Mouse (Mus musculus) heart, postnatal 10 days (tissue): ENCODE measurements around the gene Sap25. TPM values are rescaled to one million over a fixed set of nuclear protein-coding genes. Genes with fewer than 3 reads are reported as not detected.
"Not testable (repeated sequence)": the region's sequence is repeated elsewhere in the genome, so short reads cannot be mapped to it uniquely, and the experiment has no call there.

ENCODE experiments used
- DNase-seq, 2 experiments: peaks; one replicate each; pipeline ENCODE4 v3.0.0; 2021
- intact Hi-C: fragments of 180-260 bp; cut with DNase I; formaldehyde crosslinking; loops from one replicate; pipeline ENCODE4 v1.15.1; 2025
- total RNA-seq, 2 experiments: library from RNA; stranded (reverse); gene quantifications; 2 replicates each; pipeline ENCODE4 v1.2.3; 2021

The Sap25 gene
- total RNA-seq, result 1 to 10 TPM; 3.2 to 3.9 TPM

- no peak for DNase-seq
Observed at GRCm38 (mm10) chr5:137641054-137641453, at the start of gene Sap25. Sap25 (plus strand) TSS chr5:137641334.

GRCm38 (mm10) chr5:137595921-137596320 is 45.2 kb upstream of the Sap25 start:
- no peak for DNase-seq
- intact Hi-C loops, result no loop called here

More at GRCm38 (mm10) chr5:137641054-137641453, at the start of gene Sap25:
- intact Hi-C loops, result loop anchor here (10.0 kb wide), 1 partner anchor 256 kb away; no protein-coding TSS in a partner anchor

- DNase-seq, result no peak
- intact Hi-C loops, result no loop called here
Observed at GRCm38 (mm10) chr5:137596601-137597261, 44.4 kb upstream of the Sap25 start.

GRCm38 (mm10) chr5:137597625-137598024 is 43.5 kb upstream of the Sap25 start:
- DNase-seq, result no peak
- intact Hi-C loops, result no loop called here

GRCm38 (mm10) chr5:137598100-137598826 is 42.9 kb upstream of the Sap25 start:
- DNase-seq, result no peak
- intact Hi-C loops, result no loop called here

- intact Hi-C loops, result no loop called here
- no peak for DNase-seq
Observed at GRCm38 (mm10) chr5:137599600-137599999, 41.5 kb upstream of the Sap25 start.

- DNase-seq, result no peak
- intact Hi-C loops, result loop anchor here (1.0 to 5.0 kb wide), 3 partner anchors 31 to 157 kb away; no protein-coding TSS in a partner anchor
Observed at GRCm38 (mm10) chr5:137600281-137600618, 40.9 kb upstream of the Sap25 start.

- intact Hi-C loops, result loop anchor here (1.0 to 5.0 kb wide), 3 partner anchors 30 to 157 kb away; no protein-coding TSS in a partner anchor
Observed at GRCm38 (mm10) chr5:137600619-137601364, 40.3 kb upstream of the Sap25 start, which contains the start of gene Mospd3. Mospd3 (minus strand) TSS chr5:137601058.

GRCm38 (mm10) chr5:137601365-137601729 is 39.8 kb upstream of the Sap25 start:
- peak; percentile 57 to 60 for DNase-seq
- intact Hi-C loops, result loop anchor here (2.0 to 5.0 kb wide), 2 partner anchors 29 to 156 kb away; no protein-coding TSS in a partner anchor

More at GRCm38 (mm10) chr5:137600619-137601364, 40.3 kb upstream of the Sap25 start, which contains the start of gene Mospd3:
- DNase-seq, result peak; percentile 98

- intact Hi-C loops, result no loop called here
- no peak for DNase-seq
Observed at GRCm38 (mm10) chr5:137607860-137608653, 33.1 kb upstream of the Sap25 start.

- intact Hi-C loops, result no loop called here
- no peak for DNase-seq
Observed at GRCm38 (mm10) chr5:137608654-137609190, 32.4 kb upstream of the Sap25 start.

GRCm38 (mm10) chr5:137609292-137609691 is 31.8 kb upstream of the Sap25 start:
- no peak for DNase-seq
- intact Hi-C loops, result no loop called here

- intact Hi-C loops, result no loop called here
- no peak for DNase-seq
Observed at GRCm38 (mm10) chr5:137610056-137610455, 31.1 kb upstream of the Sap25 start.

- intact Hi-C loops, result no loop called here
- DNase-seq, result peak; percentile 89
Observed at GRCm38 (mm10) chr5:137610548-137611244, 30.4 kb upstream of the Sap25 start.

GRCm38 (mm10) chr5:137611245-137611602 is 29.9 kb upstream of the Sap25 start:
- DNase-seq, result peak; percentile 85 to 87
- intact Hi-C loops, result no loop called here

GRCm38 (mm10) chr5:137613076-137613475 is 28.1 kb upstream of the Sap25 start:
- intact Hi-C loops, result no loop called here
- peak in 1 of 2 experiments; percentile 21 for DNase-seq

- intact Hi-C loops, result no loop called here
- peak in 1 of 2 experiments; percentile 34 for DNase-seq
Observed at GRCm38 (mm10) chr5:137613550-137613949, 27.6 kb upstream of the Sap25 start, which contains the start of gene Pcolce. Pcolce (minus strand) TSS chr5:137613784.

GRCm38 (mm10) chr5:137614921-137615320 is 26.2 kb upstream of the Sap25 start:
- DNase-seq, intact Hi-C loops: not testable (repeated sequence)

- no peak for DNase-seq
- intact Hi-C loops, result no loop called here
Observed at GRCm38 (mm10) chr5:137615347-137615746, 25.8 kb upstream of the Sap25 start.
